Mouse (Mus musculus) lung, embryonic 16.5 days (tissue): ENCODE results near the gene Abhd12b. TPM values are rescaled to one million over a fixed set of nuclear protein-coding genes. Genes with fewer than 3 reads are reported as not detected.
A peak's percentile ranks its signal among the peaks of the same experiment; 100 is the strongest.

Experiments used
- ATAC-seq: fragments of 200-750 bp; cut with Nextera tagmentation; 2 replicates; pipeline ENCODE4 v1.8.0; 2017; ENCODE audit warnings: low read depth, mild to moderate bottlenecking, moderate library complexity
- H3K27ac ChIP-seq: fragments of 300-500 bp; sonication (generic); 2 replicates; pipeline ENCODE4 v1.5.1; 2014; ENCODE audit warnings: mild to moderate bottlenecking, control low read depth, low read length
- H3K27me3 ChIP-seq: fragments of 300-500 bp; sonication (generic); 2 replicates; pipeline ENCODE4 v1.6.1; 2014; ENCODE audit warnings: low read depth, low read length, mixed read lengths; ENCODE audit not compliant: control insufficient read depth, insufficient read depth
- H3K36me3 ChIP-seq: fragments of 300-500 bp; sonication (generic); 2 replicates; pipeline ENCODE4 v1.6.1; 2014; ENCODE audit warnings: low read length; ENCODE audit not compliant: control insufficient read depth, insufficient read depth
- H3K4me1 ChIP-seq: fragments of 300-500 bp; sonication (generic); replicated peaks from 2 replicates; pipeline ENCODE4 v1.6.1; 2014; ENCODE audit warnings: low read length, mixed read lengths; ENCODE audit not compliant: control insufficient read depth, insufficient read depth
- H3K4me2 ChIP-seq: fragments of 300-500 bp; sonication (generic); 2 replicates; pipeline ENCODE4 v1.6.1; 2014; ENCODE audit warnings: low read depth, low read length, control low read depth
- H3K4me3 ChIP-seq: fragments of 300-500 bp; sonication (generic); 2 replicates; pipeline ENCODE4 v1.5.1; 2014; ENCODE audit warnings: mild to moderate bottlenecking, low read length, control low read depth
- H3K9ac ChIP-seq: fragments of 300-500 bp; sonication (generic); 2 replicates; pipeline ENCODE4 v1.6.1; 2014; ENCODE audit warnings: low read length, control low read depth
- H3K9me3 ChIP-seq: fragments of 300-500 bp; sonication (generic); 2 replicates; pipeline ENCODE4 v1.6.1; 2016; ENCODE audit warnings: low read length; ENCODE audit not compliant: control insufficient read depth
- WGBS: fragments of 180-500 bp; shearing (Covaris S2); extraction: QIAGEN DNeasy Blood & Tissue Kit; methylation state at CpG from one replicate; pipeline ENCODE4 v1.1.7; 2014; 5-methylcytosine and 5-hydroxymethylcytosine counted together
- polyA plus RNA-seq: library from polyadenylated mRNA; unstranded; fragments of >200 nt; fragmentation: Nextera tagmentation; extraction: Ambion mirVana; gene quantifications from 2 replicates; pipeline ENCODE4 v1.2.1, GENCODE M21; 2015

The Abhd12b gene
- polyA plus RNA-seq, 1 experiment from 2014 or later, result not detected

DNA sequence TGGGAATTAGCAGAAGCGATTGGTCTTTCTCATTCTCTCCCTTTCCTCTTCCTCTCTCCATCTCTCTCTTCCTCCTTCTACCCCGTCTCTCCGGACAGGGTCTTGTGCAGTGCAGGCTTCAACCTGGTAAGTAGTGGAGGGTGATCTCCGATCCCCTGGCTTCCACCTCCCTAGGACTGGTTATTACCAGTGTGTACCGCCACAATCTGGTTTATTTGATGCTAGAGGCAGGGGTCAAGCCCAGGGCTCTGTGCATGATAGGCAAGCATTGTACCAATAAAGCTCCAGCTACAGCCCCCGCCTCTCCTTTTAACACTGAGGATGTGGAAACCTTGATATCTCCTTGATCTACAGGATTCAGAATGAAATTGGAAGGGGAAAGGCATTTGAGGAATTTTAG, 59.7 kb downstream of the Abhd12b start:
- Histone ChIP-seq H3K27me3 (no peaks in the 10 kb centered on the region), H3K36me3 (peaks cover 6% of the 10 kb centered on the region), H3K4me2 (no peak overlapping the region), H3K4me1 (no peaks in the 10 kb centered on the region), H3K27ac (no peak overlapping the region), H3K4me3 (no peak overlapping the region), H3K9ac (no peak overlapping the region), H3K9me3 (no peaks in the 10 kb centered on the region)
- no peak for ATAC-seq
- 86% methylated on average over 6 of the region's 6 CpGs for WGBS

DNA sequence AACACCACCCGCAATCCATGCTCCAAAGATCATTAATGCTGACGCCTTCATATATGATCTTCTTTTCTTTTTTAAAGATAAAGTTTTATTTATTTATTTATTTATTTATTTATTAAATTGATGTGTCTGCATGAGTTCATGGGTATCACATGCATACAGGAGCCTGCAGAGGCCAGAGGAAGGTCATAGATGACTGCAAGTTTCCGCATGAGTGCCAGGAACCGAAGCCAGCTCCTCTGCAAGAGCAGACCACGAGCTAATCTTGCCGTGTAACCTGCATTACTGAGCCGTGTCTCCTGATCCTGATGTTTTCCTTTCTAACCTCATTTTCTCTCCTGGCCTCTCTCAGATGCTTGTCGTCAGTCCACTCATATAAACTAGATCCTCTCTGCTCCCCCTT, 60.3 kb downstream of the Abhd12b start:
- H3K4me2 ChIP-seq, result no peak overlapping the region
- no peak for ATAC-seq
- 78% methylated on average over 8 of the region's 8 CpGs for WGBS
- no peaks in the 10 kb centered on the region for H3K9me3 ChIP-seq
- peaks cover 6% of the 10 kb centered on the region for H3K36me3 ChIP-seq
- H3K27me3 ChIP-seq, result no peaks in the 10 kb centered on the region
- H3K27ac ChIP-seq, result no peak overlapping the region
- no peak overlapping the region for H3K9ac ChIP-seq
- no peak overlapping the region for H3K4me3 ChIP-seq
- H3K4me1 ChIP-seq, result no peaks in the 10 kb centered on the region

DNA sequence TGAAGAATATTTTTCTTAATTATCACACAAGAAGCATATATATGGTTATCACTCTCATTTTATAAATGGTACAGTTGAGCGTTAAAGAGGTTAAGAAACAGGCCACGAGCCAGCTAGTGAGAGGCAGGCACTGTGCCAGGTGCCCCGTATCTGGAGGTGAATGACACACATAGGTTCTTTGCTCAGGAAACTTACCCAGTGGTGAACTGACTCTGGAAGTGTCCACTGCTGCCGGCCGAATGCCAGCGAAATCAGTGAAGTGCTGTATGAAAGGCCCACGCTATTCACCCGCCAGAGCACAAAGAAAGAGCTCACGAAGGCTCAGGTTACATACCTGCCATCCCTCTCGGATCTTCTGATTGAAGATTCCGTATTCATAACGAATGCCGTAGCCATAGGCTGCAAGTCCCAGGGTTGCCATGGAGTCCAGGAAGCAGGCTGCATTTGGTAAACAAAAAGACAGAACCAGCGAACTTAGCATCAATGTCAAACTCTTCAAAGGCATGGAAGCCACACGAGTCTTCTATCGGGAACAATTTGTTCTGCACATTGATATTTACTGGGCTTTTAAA, 62.4 kb downstream of the Abhd12b start:
- Histone ChIP-seq H3K27ac (peak overlapping the region; percentile 44; the same call in 1 of the 2 replicates), H3K9me3 (no peaks in the 10 kb centered on the region), H3K27me3 (no peaks in the 10 kb centered on the region), H3K4me3 (no peak overlapping the region), H3K9ac (no peak overlapping the region), H3K4me1 (no peaks in the 10 kb centered on the region), H3K36me3 (peaks cover 6% of the 10 kb centered on the region), H3K4me2 (no peak overlapping the region)
- WGBS, result 44% methylated on average over 16 of the region's 16 CpGs
- ATAC-seq, result peak; percentile 54

DNA sequence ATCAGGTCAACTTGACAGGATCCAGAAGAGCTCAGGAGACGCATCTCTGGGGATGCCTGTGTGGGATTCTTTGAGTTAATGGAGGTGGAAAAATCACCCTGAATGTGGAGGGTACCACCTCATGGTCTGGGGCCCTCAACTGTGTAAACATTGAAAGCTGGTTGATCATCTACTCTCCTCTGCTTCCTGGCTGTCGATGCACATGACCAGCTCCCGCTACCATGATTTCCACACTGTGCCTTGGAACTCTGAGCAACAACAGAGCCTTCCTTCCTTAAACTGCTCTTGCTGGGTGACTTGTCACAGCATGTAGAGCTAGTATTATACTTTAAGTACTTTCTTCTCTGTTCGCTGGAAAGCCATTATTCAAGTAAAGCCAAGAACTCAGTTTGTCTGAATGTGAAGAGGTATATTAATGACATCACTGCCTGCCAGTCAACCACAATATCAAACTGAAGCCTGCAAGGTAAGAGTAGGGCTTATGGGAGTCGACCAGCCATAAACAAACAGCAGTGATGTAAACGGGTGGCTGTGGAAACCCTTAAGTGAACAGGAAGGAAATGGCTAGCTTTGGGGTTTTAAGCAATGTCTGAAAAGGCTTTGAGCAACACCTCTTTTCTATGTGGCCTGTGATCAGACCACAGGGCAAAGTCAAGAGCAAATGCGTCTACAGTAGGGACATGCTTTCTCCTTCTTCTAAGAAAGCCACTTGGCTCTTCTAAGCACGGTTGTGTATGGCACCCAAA, 65.0 kb downstream of the Abhd12b start:
- no peak overlapping the region for H3K27ac ChIP-seq

DNA sequence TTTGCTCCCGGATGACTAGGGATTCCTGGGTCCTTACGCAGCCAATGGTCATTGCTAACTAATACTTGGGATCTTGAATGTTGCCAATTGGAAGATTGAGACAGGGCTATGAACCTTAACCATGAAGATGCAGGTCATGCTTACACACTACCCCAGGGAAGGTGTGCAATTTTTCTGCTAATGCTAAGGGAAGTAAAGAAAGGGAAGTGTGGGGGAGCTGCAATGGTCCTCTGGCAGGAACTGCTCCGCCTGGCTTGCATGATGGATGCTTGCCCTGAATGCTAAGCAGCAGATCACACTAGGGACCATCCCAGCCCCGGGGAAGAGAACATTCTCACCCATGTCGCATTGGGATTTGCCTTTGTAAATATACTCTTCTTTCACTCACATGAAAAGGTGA, 67.5 kb downstream of the Abhd12b start:
- no peak overlapping the region for H3K4me2 ChIP-seq
- no peak overlapping the region for H3K27ac ChIP-seq
- no peaks in the 10 kb centered on the region for H3K27me3 ChIP-seq
- 55% methylated on average over 5 of the region's 5 CpGs for WGBS
- peaks cover 6% of the 10 kb centered on the region; the same call in 1 of the 2 replicates for H3K36me3 ChIP-seq
- peaks cover 18% of the 10 kb centered on the region for H3K4me1 ChIP-seq
- no peak overlapping the region for H3K9ac ChIP-seq
- H3K4me3 ChIP-seq, result no peak overlapping the region
- H3K9me3 ChIP-seq, result no peaks in the 10 kb centered on the region
- ATAC-seq, result no peak

More for the DNA sequence above, 65.0 kb downstream of the Abhd12b start:
- WGBS, result 71% methylated on average over 8 of the region's 8 CpGs
- Histone ChIP-seq H3K9ac (no peak overlapping the region), H3K36me3 (peaks cover 7% of the 10 kb centered on the region), H3K4me3 (no peak overlapping the region), H3K9me3 (no peaks in the 10 kb centered on the region), H3K27me3 (no peaks in the 10 kb centered on the region), H3K4me1 (peaks cover 1% of the 10 kb centered on the region), H3K4me2 (no peak overlapping the region)
- ATAC-seq, result no peak

DNA sequence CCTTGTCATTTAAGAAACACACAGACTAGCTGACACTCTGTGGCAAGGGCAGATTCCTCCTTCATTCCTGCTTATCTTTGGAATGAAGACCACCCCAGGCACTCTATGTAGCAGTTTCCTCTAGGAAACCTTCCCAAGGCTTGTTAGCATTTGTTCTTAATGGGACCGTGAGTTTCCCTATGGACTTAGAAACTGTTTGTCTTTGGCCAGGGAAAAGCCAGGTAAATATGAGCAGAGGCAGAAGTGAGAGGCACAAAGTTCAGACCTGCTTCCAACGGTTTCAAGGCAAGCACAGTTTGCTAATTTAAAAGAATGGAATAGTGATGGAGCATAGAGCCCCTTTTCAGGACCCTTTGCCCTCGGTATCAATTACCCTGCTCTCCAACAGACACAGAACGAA, 69.4 kb downstream of the Abhd12b start:
- H3K9ac ChIP-seq, result no peak overlapping the region
- no peak for ATAC-seq
- peaks cover 27% of the 10 kb centered on the region for H3K4me1 ChIP-seq
- H3K36me3 ChIP-seq, result peaks cover 6% of the 10 kb centered on the region; the same call in 1 of the 2 replicates
- H3K27ac ChIP-seq, result no peak overlapping the region
- no peaks in the 10 kb centered on the region for H3K27me3 ChIP-seq
- no peak overlapping the region for H3K4me2 ChIP-seq
- no peak overlapping the region for H3K4me3 ChIP-seq
- no peaks in the 10 kb centered on the region for H3K9me3 ChIP-seq
- 34% methylated on average over 4 of the region's 4 CpGs for WGBS

DNA sequence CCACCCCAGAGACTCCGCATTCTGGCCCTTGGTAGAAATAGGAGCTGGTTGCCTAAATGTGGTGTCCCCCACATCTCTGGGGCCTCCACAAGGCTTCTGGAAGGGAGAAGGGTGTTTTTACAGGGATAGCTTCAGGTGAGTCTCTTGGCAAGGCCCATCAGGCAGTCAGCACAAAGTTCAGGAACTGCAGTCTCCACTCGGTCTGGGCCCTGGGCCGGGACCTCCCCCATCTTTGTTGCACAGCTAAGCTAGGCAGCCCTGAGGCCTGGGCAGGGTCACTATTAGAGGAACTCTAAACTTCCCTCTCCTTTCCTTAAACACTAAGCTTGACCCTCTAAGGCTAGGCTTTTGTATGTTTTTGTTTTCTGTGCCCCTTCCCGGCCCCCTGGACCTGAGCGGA, 72.7 kb downstream of the Abhd12b start:
- H3K27me3 ChIP-seq, result no peaks in the 10 kb centered on the region
- WGBS, result 21% methylated on average over 5 of the region's 5 CpGs
- H3K4me3 ChIP-seq, result peak overlapping the region; percentile 67
- H3K9me3 ChIP-seq, result no peaks in the 10 kb centered on the region
- H3K27ac ChIP-seq, result peak overlapping the region; percentile 86
- peak overlapping the region; percentile 79 for H3K9ac ChIP-seq
- ATAC-seq, result 0 out of 2 replicates have a peak, but pooled peaks have one; percentile 23
- H3K4me1 ChIP-seq, result peaks cover 30% of the 10 kb centered on the region
- peak overlapping the region; percentile 69 for H3K4me2 ChIP-seq
- peaks cover 3% of the 10 kb centered on the region; the same call in 1 of the 2 replicates for H3K36me3 ChIP-seq

DNA sequence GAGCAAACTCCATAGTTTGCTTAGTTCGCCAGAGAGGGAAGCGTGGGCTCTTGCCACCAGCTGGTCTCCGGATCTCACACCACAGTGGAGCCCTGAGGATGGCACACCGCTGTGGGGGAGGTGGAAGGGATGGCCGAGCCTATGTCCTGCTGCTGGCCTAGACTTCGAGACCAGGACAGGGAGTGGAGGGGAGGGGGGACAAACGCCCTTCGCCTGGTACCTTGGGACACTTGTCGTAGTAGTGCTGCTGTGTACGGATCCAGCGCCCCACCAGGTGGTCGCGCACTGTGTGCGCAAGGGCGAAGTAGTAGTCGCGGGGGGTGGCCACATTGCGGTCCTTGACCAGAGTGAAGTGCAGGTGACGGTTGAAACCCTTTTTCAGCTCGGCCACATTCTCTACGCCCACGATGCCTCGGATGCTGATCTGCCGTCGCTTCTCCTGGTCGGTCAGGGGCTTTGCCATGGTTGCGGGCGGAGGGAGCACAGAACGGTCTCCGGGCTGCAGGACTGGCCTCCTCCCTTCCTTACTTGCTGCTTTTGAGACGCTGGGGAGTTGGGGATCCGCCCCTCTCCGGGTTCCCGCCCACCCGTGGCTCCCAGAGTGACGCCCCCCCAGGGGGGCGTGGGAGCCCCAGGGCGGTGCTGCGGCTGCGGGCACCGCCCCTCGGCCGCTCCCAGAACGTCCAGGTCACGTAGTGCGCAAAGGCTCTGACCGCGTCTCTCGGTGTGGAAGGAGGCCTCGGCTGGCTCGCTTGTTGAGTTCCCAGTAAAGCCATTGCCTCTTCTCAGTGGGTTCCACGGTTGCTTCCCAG, 73.4 kb downstream of the Abhd12b start:
- peak; percentile 95 for ATAC-seq
- WGBS, result under 1% methylated on average over 52 of the region's 52 CpGs
- H3K36me3 ChIP-seq, result peaks cover under 1% of the 10 kb centered on the region; the same call in 1 of the 2 replicates
- H3K4me2 ChIP-seq, result peak overlapping the region; percentile 69
- no peaks in the 10 kb centered on the region for H3K9me3 ChIP-seq
- H3K27me3 ChIP-seq, result no peaks in the 10 kb centered on the region
- H3K4me1 ChIP-seq, result peaks cover 35% of the 10 kb centered on the region
- H3K4me3 ChIP-seq, result peak overlapping the region; percentile 67
- peak overlapping the region; percentile 92 for H3K27ac ChIP-seq
- peak overlapping the region; percentile 79 for H3K9ac ChIP-seq

DNA sequence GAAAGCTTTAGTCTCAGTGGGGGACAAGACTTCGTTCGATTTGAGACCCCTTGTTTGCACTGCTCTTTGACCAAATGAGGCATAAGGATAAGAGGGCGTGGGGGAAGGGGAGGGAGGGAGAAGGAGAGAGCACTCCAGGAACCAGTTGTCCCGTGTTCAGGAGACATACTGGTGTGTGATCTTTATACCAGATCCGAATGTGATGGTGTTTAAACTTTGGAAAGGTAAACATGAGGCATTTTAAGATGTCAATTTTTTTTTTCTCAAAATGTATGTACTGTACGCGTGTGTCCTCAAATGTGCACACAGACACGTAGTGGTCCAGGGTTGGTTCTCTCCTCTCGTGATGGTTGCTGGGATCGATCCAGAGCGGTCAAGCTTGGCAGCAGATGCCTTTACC, 74.2 kb downstream of the Abhd12b start:
- 51% methylated on average over 11 of the region's 11 CpGs for WGBS
- ATAC-seq, result no peak
- peak overlapping the region; percentile 92 for H3K27ac ChIP-seq
- H3K4me2 ChIP-seq, result peak overlapping the region; percentile 69
- no peaks in the 10 kb centered on the region for H3K9me3 ChIP-seq
- peak overlapping the region; percentile 61 for H3K9ac ChIP-seq
- H3K36me3 ChIP-seq, result no peaks in the 10 kb centered on the region
- no peaks in the 10 kb centered on the region for H3K27me3 ChIP-seq
- H3K4me3 ChIP-seq, result peak overlapping the region; percentile 67
- peaks cover 37% of the 10 kb centered on the region for H3K4me1 ChIP-seq
